Comparison of ENCODE assay signal across 17 mouse cellular contexts in the genomic region with DNA sequence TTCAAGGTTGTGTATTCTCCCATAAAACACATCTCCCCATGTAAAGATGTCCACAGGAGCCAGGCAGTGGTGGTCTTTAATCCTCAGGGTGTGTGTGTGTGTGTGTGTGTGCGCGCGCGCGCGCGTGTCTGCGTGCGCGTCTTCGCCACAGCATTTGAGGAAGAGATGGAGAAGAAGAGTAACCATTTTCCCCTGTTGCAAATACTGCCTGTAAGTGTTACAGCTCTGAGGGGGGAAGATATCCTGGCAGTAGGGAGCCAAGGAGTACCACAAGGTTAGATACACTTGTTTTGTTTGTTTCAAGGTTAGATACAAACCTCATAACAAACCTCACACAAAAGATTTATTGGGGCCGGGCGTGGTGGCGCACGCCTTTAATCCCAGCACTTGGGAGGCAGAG. TPM values are rescaled to one million over a fixed set of nuclear protein-coding genes. Genes with fewer than 3 reads are reported as not detected.
DNase-seq lines count a peak whose midpoint lies in the region; TF ChIP-seq lines count a peak whose summit lies in the region.
"Had no signal": no experiment of that assay in that cellular context is flagged by ENCODE, and none has a peak within 500 bp of the region (broad histone marks: within the 10 kb centered on the region; RNA-seq: fewer than 3 reads in every experiment).

No protein-coding gene starts in this region.

- no peak for TF ChIP-seq CTCF in ES-Bruce4 (IDR thresholded peaks at IDR 0.05; ENCODE audit: low read depth, low read length)

- peak; percentile 18 for DNase-seq in testis, postnatal 14 days (ENCODE audit: low spot score)
- no peak for DNase-seq in testis, postnatal 10 days (ENCODE audit: low spot score)
- peak; percentile 12 for DNase-seq in ES-E14 (ENCODE audit: low read depth, low spot score)
- DNase-seq in ZHBTc4 (ENCODE audit: low read depth, low spot score), result peak; percentile 47
- no peak for DNase-seq in gastrocnemius, postnatal 25 days
- no peak for DNase-seq in thymus, postnatal 25 days
- DNase-seq in heart, postnatal 10 days, result no peak
- DNase-seq: adrenal gland, adult 8-10 months; adrenal gland, postnatal 36 days; cerebellum, adult 11-12 months; cerebellum, adult 2 months; cerebellum, adult 9-10 months; cerebellum, postnatal 25 days had no signal

- no peaks in the 10 kb centered on the region for H3K27me3 ChIP-seq in ES-Bruce4 (ENCODE audit: control insufficient read depth, insufficient read depth, low read length, poor library complexity, severe bottlenecking)
- H3K27me3 ChIP-seq: embryonic facial prominence, embryonic 12.5 days; forebrain, embryonic 12.5 days had no signal

- no peak overlapping the region for H3K9ac ChIP-seq in ES-Bruce4 (ENCODE audit: low read depth, poor library complexity, severe bottlenecking)
- peak overlapping the region; percentile 38; the same call in 1 of the 2 replicates for H3K9ac ChIP-seq in ES-E14 (ENCODE audit: insufficient read depth, low read depth, low read length, poor library complexity, severe bottlenecking)
- H3K9ac ChIP-seq: embryonic facial prominence, embryonic 12.5 days; forebrain, embryonic 12.5 days had no signal

- H3K36me3 ChIP-seq in ES-Bruce4 (ENCODE audit: control insufficient read depth, insufficient read depth, low read length, poor library complexity, severe bottlenecking) (peaks cover 25% of the 10 kb centered on the region), ES-E14 (ENCODE audit: control insufficient read depth, insufficient read depth, low read length, poor library complexity, severe bottlenecking) (peaks cover 9% of the 10 kb centered on the region)
- H3K36me3 ChIP-seq: embryonic facial prominence, embryonic 10.5 days; embryonic facial prominence, embryonic 12.5 days; forebrain, embryonic 12.5 days had no signal

- H3K4me3 ChIP-seq in ES-Bruce4 (ENCODE audit: low read depth, low read length) (no peak overlapping the region), ES-E14 (ENCODE audit: insufficient read depth in 1 of 2, low read depth in 1 of 2, low read length in 2 of 2, poor library complexity in 1 of 2, severe bottlenecking in 1 of 2) (peak overlapping the region; percentile 16 to 46; a peak in 3 of 4 replicates)
- H3K4me3 ChIP-seq: embryonic facial prominence, embryonic 10.5 days; embryonic facial prominence, embryonic 12.5 days; forebrain, embryonic 12.5 days had no signal

- TF ChIP-seq EP300 in ES-Bruce4 (IDR thresholded peaks at IDR 0.05; ENCODE audit: insufficient read depth, low read depth, low read length), result no peak

- H3K27ac ChIP-seq in ES-Bruce4 (ENCODE audit: insufficient read depth, low read length) (0 out of 2 replicates have a peak overlapping the region, but pooled peaks have one; percentile 37), ES-E14 (ENCODE audit: insufficient read depth, low read depth, low read length, poor library complexity, severe bottlenecking) (no peak overlapping the region; the same call in 1 of the 2 replicates)
- H3K27ac ChIP-seq: embryonic facial prominence, embryonic 10.5 days; embryonic facial prominence, embryonic 12.5 days; forebrain, embryonic 12.5 days had no signal

- H3K9me3 ChIP-seq in ES-Bruce4 (replicated peaks; ENCODE audit: control insufficient read depth, insufficient read depth, low read length, poor library complexity, severe bottlenecking) (no peaks in the 10 kb centered on the region; the same call in 1 of the 2 replicates), ES-E14 (ENCODE audit: control insufficient read depth, insufficient read depth, low read depth, low read length) (no peaks in the 10 kb centered on the region)
- H3K9me3 ChIP-seq: embryonic facial prominence, embryonic 10.5 days; embryonic facial prominence, embryonic 12.5 days; forebrain, embryonic 12.5 days had no signal

- intact Hi-C loops in heart, postnatal 10 days (cut with DNase I), result no loop called here

- in situ Hi-C loops in ES-E14 (cut with MboI; ENCODE audit: low sequenced_read_pairs in 2 of 2, unreplicated experiment in 2 of 2), result loop anchor here in 1 of 2 experiments (25.0 kb wide), 1 partner anchor 262 kb away; a partner anchor contains a TSS

- no peaks in the 10 kb centered on the region for H3K4me1 ChIP-seq in ES-Bruce4 (ENCODE audit: control insufficient read depth, insufficient read depth, low read length)
- no peaks in the 10 kb centered on the region for H3K4me1 ChIP-seq in ES-E14 (ENCODE audit: control insufficient read depth in 2 of 2, insufficient read depth in 2 of 2, low read length in 2 of 2, poor library complexity in 1 of 2)
- H3K4me1 ChIP-seq: embryonic facial prominence, embryonic 12.5 days; forebrain, embryonic 12.5 days had no signal

- no peak for TF ChIP-seq POLR2A in ES-Bruce4 (IDR thresholded peaks at IDR 0.05; ENCODE audit: insufficient read depth, low read length)

TF ChIP-seq in ES-E14, 5 proteins besides CTCF, POLR2A, EP300 and RAD21:
- TF ChIP-seq MAFK (IDR thresholded peaks at IDR 0.05; ENCODE audit: insufficient read depth, low read depth, low read length) (no peak), ZNF384 (IDR thresholded peaks at IDR 0.05; ENCODE audit: low read depth, low read length) (no peak), CHD2 (IDR thresholded peaks at IDR 0.05; ENCODE audit: low read depth, low read length) (no peak), ZC3H11A (IDR thresholded peaks at IDR 0.05; ENCODE audit: borderline replicate concordance, low read depth, low read length) (no peak)
TF ChIP-seq in ES-E14: peak in this region for 0.

RNA-seq across cellular contexts. Expression of a gene that starts 8.6 kb away (rescaled TPM):
- polyA plus RNA-seq in ES-Bruce4 (2011; ENCODE audit: insufficient read depth, insufficient read length, low read depth, missing spikeins), result 12.5 and 14.1 TPM in 2 replicates
- 13.6 and 16.5 TPM in 2 replicates for total RNA-seq in ES-E14 (2012; rRNA removed)
- total RNA-seq in gastrocnemius, postnatal 25 days (2021), result 1 to 10 TPM; 8.9 to 9.9 TPM
- 1 to 10 TPM; 9.3 to 9.4 TPM for total RNA-seq in heart, postnatal 10 days (2021)

Comparison
In these comparisons a context has a peak if more than half of its experiments do, and no peak if none do; other contexts are left out.
1. DNase-seq: peak in testis, postnatal 14 days (single experiment), ES-E14 (single experiment) and ZHBTc4 (single experiment); none in testis, postnatal 10 days (single experiment), gastrocnemius, postnatal 25 days (single experiment), thymus, postnatal 25 days (single experiment) and heart, postnatal 10 days (0 of 2).